Mouse (Mus musculus): ENCODE results near the gene Olfr538. TPM values are rescaled to one million over a fixed set of nuclear protein-coding genes. Genes with fewer than 3 reads are reported as not detected.
"Not testable (repeated sequence)": the region's sequence is repeated elsewhere in the genome, so short reads cannot be mapped to it uniquely, and the experiment has no call there.

Gene Olfr538
- not detected in 2 replicates for total RNA-seq (2014; rRNA removed)
- not detected in 2 replicates for polyA plus RNA-seq (2015; fragmentation: Nextera tagmentation; extraction: Ambion mirVana)

GRCm38 (mm10) chr7:140567586-140567985 is at the start of gene Olfr538:
TSS of gene Olfr538 (plus strand) at chr7:140567886.
- DNase-seq (ENCODE audit: low spot score) (no peak), ATAC-seq (no peak)
- no peak within 1 kb of the TSS for H3K27ac ChIP-seq
- H3K36me3 ChIP-seq (ENCODE audit: insufficient read depth, low read length), result no peaks in the 10 kb centered on the region
- WGBS, result 50% methylated on average over 3 of the region's 3 CpGs
- no peaks in the 10 kb centered on the region for H3K27me3 ChIP-seq (ENCODE audit: insufficient read depth, low read length)
- H3K9me3 ChIP-seq (ENCODE audit: low read length), result no peaks in the 10 kb centered on the region
- TF ChIP-seq CTCF (IDR thresholded peaks at IDR 0.05; ENCODE audit: low read depth), result no peak
- no peak within 1 kb of the TSS for H3K4me2 ChIP-seq (ENCODE audit: low read depth, low read length)
- no peak within 1 kb of the TSS for H3K4me3 ChIP-seq (ENCODE audit: low read length)
- no peaks in the 10 kb centered on the region for H3K4me1 ChIP-seq (ENCODE audit: insufficient read depth, low read length)
- no peak within 1 kb of the TSS for H3K9ac ChIP-seq (replicated peaks; ENCODE audit: low read length)

DNA sequence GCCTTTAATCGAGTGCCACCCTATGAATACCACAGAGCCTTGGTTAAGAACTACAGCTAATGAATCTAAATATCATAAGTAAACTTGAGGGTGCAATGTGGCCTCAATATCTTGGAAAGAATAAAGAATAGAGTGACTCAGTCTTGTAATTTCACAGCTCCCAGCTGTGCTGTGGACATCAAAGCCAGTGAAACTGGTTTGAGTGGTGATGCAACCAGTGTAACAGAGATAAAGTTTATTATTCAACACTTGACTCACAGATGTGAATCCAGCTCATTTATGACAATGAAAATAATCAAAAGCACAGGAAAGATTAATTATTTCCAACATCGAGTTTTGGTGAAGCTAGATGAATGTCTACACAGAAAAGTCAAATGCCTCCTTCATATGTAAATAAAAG is 27.9 kb upstream of the Olfr538 start:
- 82% methylated on average over 2 of the region's 2 CpGs for WGBS

GRCm38 (mm10) chr7:140600969-140601368 is 33.3 kb downstream of the Olfr538 start, which contains the start of gene Olfr46:
TSS of gene Olfr46 (plus strand) at chr7:140601269.
- DNase-seq (ENCODE audit: low spot score); ATAC-seq; H3K4me3 ChIP-seq (ENCODE audit: low read length); H3K9ac ChIP-seq (replicated peaks; ENCODE audit: low read length); H3K9me3 ChIP-seq (ENCODE audit: low read length); H3K27ac ChIP-seq; H3K36me3 ChIP-seq (ENCODE audit: insufficient read depth, low read length); H3K4me1 ChIP-seq (ENCODE audit: insufficient read depth, low read length); H3K27me3 ChIP-seq (ENCODE audit: insufficient read depth, low read length); H3K4me2 ChIP-seq (ENCODE audit: low read depth, low read length): not testable (repeated sequence)
- WGBS, result 84% methylated on average over 2 of the region's 2 CpGs

More for the DNA sequence above, 27.9 kb upstream of the Olfr538 start:
- H3K9me3 ChIP-seq (ENCODE audit: low read length), result no peaks in the 10 kb centered on the region
- H3K4me3 ChIP-seq (ENCODE audit: low read length), result no peak overlapping the region
- no peaks in the 10 kb centered on the region for H3K36me3 ChIP-seq (ENCODE audit: insufficient read depth, low read length)
- ATAC-seq, result no peak
- no peak overlapping the region for H3K27ac ChIP-seq
- no peaks in the 10 kb centered on the region for H3K4me1 ChIP-seq (ENCODE audit: insufficient read depth, low read length)
- H3K27me3 ChIP-seq (ENCODE audit: insufficient read depth, low read length), result no peaks in the 10 kb centered on the region
- H3K9ac ChIP-seq (replicated peaks; ENCODE audit: low read length), result no peak overlapping the region
- no peak for DNase-seq (ENCODE audit: low spot score)
- TF ChIP-seq CTCF (IDR thresholded peaks at IDR 0.05; ENCODE audit: low read depth), result no peak
- H3K4me2 ChIP-seq (ENCODE audit: low read depth, low read length), result no peak overlapping the region

Other genes with a start within 250 kb of the Olfr538 start
- not detected in 2 replicates for gene Olfr525, start 247.0 kb upstream of the Olfr538 start, total RNA-seq (2014; rRNA removed)
- gene Olfr525, start 247.0 kb upstream of the Olfr538 start, polyA plus RNA-seq (2015; fragmentation: Nextera tagmentation; extraction: Ambion mirVana), result not detected in 2 replicates
- gene Olfr527, start 233.9 kb upstream of the Olfr538 start, total RNA-seq (2014; rRNA removed), result not detected in 2 replicates
- gene Olfr527, start 233.9 kb upstream of the Olfr538 start, polyA plus RNA-seq (2015; fragmentation: Nextera tagmentation; extraction: Ambion mirVana), result not detected in 2 replicates
- gene Olfr60, start 206.2 kb upstream of the Olfr538 start, total RNA-seq (2014; rRNA removed), result not detected in 2 replicates
- not detected in 2 replicates for gene Olfr60, start 206.2 kb upstream of the Olfr538 start, polyA plus RNA-seq (2015; fragmentation: Nextera tagmentation; extraction: Ambion mirVana)
- not detected in 2 replicates for gene Olfr530, start 191.6 kb upstream of the Olfr538 start, total RNA-seq (2014; rRNA removed)
- gene Olfr530, start 191.6 kb upstream of the Olfr538 start, polyA plus RNA-seq (2015; fragmentation: Nextera tagmentation; extraction: Ambion mirVana), result not detected in 2 replicates
- not detected in 2 replicates for gene Olfr531, start 165.0 kb upstream of the Olfr538 start, total RNA-seq (2014; rRNA removed)
- not detected in 2 replicates for gene Olfr531, start 165.0 kb upstream of the Olfr538 start, polyA plus RNA-seq (2015; fragmentation: Nextera tagmentation; extraction: Ambion mirVana)
- not detected in 2 replicates for gene Olfr532, start 146.2 kb upstream of the Olfr538 start, total RNA-seq (2014; rRNA removed)
- gene Olfr532, start 146.2 kb upstream of the Olfr538 start, polyA plus RNA-seq (2015; fragmentation: Nextera tagmentation; extraction: Ambion mirVana), result not detected in 2 replicates
- not detected in 2 replicates for gene Olfr533, start 104.5 kb upstream of the Olfr538 start, total RNA-seq (2014; rRNA removed)
- gene Olfr533, start 104.5 kb upstream of the Olfr538 start, polyA plus RNA-seq (2015; fragmentation: Nextera tagmentation; extraction: Ambion mirVana), result not detected in 2 replicates
- gene Olfr535, start 83.7 kb upstream of the Olfr538 start, total RNA-seq (2014; rRNA removed), result not detected in 2 replicates
- gene Olfr535, start 83.7 kb upstream of the Olfr538 start, polyA plus RNA-seq (2015; fragmentation: Nextera tagmentation; extraction: Ambion mirVana), result not detected in 2 replicates
- gene Olfr536, start 60.5 kb upstream of the Olfr538 start, total RNA-seq (2014; rRNA removed), result not detected in 2 replicates
- gene Olfr536, start 60.5 kb upstream of the Olfr538 start, polyA plus RNA-seq (2015; fragmentation: Nextera tagmentation; extraction: Ambion mirVana), result not detected in 2 replicates
- not detected in 2 replicates for gene Olfr46, start 33.4 kb downstream of the Olfr538 start, total RNA-seq (2014; rRNA removed)
- gene Olfr46, start 33.4 kb downstream of the Olfr538 start, polyA plus RNA-seq (2015; fragmentation: Nextera tagmentation; extraction: Ambion mirVana), result 0.03 TPM in 1 of 2 replicates, not detected in the other
- not detected in 2 replicates for gene Olfr61, start 61.1 kb downstream of the Olfr538 start, total RNA-seq (2014; rRNA removed)
- not detected in 2 replicates for gene Olfr61, start 61.1 kb downstream of the Olfr538 start, polyA plus RNA-seq (2015; fragmentation: Nextera tagmentation; extraction: Ambion mirVana)
- gene Olfr53, start 78.6 kb downstream of the Olfr538 start, total RNA-seq (2014; rRNA removed), result not detected in 2 replicates
- not detected in 2 replicates for gene Olfr53, start 78.6 kb downstream of the Olfr538 start, polyA plus RNA-seq (2015; fragmentation: Nextera tagmentation; extraction: Ambion mirVana)
- gene Olfr539, start 92.0 kb downstream of the Olfr538 start, total RNA-seq (2014; rRNA removed), result 0.05 TPM in 1 of 2 replicates, not detected in the other
- gene Olfr539, start 92.0 kb downstream of the Olfr538 start, polyA plus RNA-seq (2015; fragmentation: Nextera tagmentation; extraction: Ambion mirVana), result 0.01 TPM in 1 of 2 replicates, not detected in the other
- gene Olfr45, start 114.1 kb downstream of the Olfr538 start, total RNA-seq (2014; rRNA removed), result not detected in 2 replicates
- not detected in 2 replicates for gene Olfr45, start 114.1 kb downstream of the Olfr538 start, polyA plus RNA-seq (2015; fragmentation: Nextera tagmentation; extraction: Ambion mirVana)
- not detected in 2 replicates for gene Olfr541, start 129.4 kb downstream of the Olfr538 start, total RNA-seq (2014; rRNA removed)
- not detected in 2 replicates for gene Olfr541, start 129.4 kb downstream of the Olfr538 start, polyA plus RNA-seq (2015; fragmentation: Nextera tagmentation; extraction: Ambion mirVana)
- gene Cyp2e1, start 195.9 kb downstream of the Olfr538 start, total RNA-seq (2014; rRNA removed), result not detected in 2 replicates
- not detected in 2 replicates for gene Cyp2e1, start 195.9 kb downstream of the Olfr538 start, polyA plus RNA-seq (2015; fragmentation: Nextera tagmentation; extraction: Ambion mirVana)
- 0.29 TPM in 1 of 2 replicates, not detected in the other for gene Syce1, start 220.0 kb downstream of the Olfr538 start, total RNA-seq (2014; rRNA removed)
- gene Syce1, start 220.0 kb downstream of the Olfr538 start, polyA plus RNA-seq (2015; fragmentation: Nextera tagmentation; extraction: Ambion mirVana), result 0.59 and 0.68 TPM in 2 replicates

Data from hindbrain, postnatal 0 days (tissue).